Mouse (Mus musculus) heart, postnatal 14 days (tissue): Measurements from ENCODE around the gene Olfr1248. TPM values are rescaled to one million over a fixed set of nuclear protein-coding genes. Genes with fewer than 3 reads are reported as not detected.
"Not testable (repeated sequence)": the region's sequence is repeated elsewhere in the genome, so short reads cannot be mapped to it uniquely, and the experiment has no call there.

Experiments
- DNase-seq, 2 experiments: peaks; one replicate each; pipeline ENCODE4 v3.0.0; 2021 to 2022
- intact Hi-C: fragments of 180-260 bp; cut with DNase I; formaldehyde crosslinking; loops from one replicate; pipeline ENCODE4 v1.15.1; 2025
- long read RNA-seq, 2 experiments: library from polyadenylated mRNA; stranded (forward); transcript quantifications; one replicate each; pipeline ENCODE4 v2.0.0; 2021
- total RNA-seq, 2 experiments: library from RNA; stranded (reverse); gene quantifications; 2 replicates each; pipeline ENCODE4 v1.2.3; 2021

The Olfr1248 gene
- not detected for total RNA-seq
- long read RNA-seq, experiment 1, result 0 reads
- long read RNA-seq, experiment 2, result 0 reads

DNA sequence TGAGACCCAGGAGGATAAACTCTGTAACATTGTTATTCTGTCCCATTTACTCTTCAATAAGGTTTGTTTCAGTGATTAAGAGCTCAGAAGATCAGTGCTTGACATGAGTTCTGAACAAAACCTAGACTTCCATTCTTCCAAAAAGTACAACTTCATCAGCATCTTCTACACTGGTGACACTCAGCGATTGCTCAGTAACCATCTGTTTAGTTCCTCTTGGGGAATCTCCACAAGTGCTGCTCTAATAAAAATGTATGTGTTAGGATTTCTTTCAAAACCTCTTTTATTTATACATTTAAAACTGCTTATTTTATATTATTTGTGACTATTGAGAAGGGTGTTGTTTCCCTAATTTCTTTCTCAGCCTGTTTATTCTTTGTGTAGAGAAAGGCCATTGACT, at the start of gene Olfr1248:
Gene Olfr1248 (minus strand): TSS at position 101 of the 400 bp plus-strand sequence.
- DNase-seq, intact Hi-C loops: not testable (repeated sequence)

DNA sequence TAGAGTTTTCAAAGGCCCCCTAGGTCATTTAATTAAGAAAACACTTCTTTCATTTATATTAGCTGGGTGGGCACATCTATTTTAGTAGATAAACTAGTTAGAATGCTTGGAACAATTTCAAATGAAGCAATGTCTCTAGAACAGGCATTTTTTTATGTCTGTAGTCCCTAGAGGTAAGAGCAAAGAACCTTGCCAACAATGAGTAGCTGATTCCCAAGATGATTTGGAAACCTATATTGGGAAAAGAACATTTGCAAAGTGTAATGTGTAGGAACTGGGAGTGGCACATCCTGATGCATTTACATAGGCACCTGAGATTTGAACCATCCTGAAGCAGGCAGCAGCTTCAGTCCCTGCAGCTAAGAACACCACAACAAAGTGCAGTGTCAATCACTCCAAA, 43.3 kb upstream of the Olfr1248 start, which contains the start of gene Olfr1250:
Gene Olfr1250 (minus strand): TSS at position 101 of the 400 bp plus-strand sequence.
- DNase-seq, result no peak
- intact Hi-C loops, result no loop called here

DNA sequence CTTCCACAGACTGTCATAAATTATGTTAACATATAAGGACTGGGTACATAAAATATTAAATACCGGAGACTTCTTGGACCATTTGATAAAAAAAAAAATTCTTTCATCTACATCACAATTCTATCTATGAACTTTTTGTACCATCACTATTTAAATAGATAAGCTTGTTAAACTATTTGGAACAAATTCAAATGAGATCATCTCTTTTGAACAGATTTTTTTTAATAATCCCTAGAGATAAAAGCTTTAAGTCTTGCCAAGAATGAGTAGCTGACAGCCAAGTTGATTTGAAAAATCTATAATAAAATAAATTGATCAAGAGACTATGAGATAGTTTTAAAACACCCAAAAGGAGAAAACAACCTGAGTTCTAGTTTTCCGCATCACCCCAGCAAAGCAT, 16.8 kb upstream of the Olfr1248 start, which contains the start of gene Olfr1249:
Gene Olfr1249 (minus strand): TSS at position 101 of the 400 bp plus-strand sequence.
- DNase-seq, result no peak
- intact Hi-C loops, result no loop called here

DNA sequence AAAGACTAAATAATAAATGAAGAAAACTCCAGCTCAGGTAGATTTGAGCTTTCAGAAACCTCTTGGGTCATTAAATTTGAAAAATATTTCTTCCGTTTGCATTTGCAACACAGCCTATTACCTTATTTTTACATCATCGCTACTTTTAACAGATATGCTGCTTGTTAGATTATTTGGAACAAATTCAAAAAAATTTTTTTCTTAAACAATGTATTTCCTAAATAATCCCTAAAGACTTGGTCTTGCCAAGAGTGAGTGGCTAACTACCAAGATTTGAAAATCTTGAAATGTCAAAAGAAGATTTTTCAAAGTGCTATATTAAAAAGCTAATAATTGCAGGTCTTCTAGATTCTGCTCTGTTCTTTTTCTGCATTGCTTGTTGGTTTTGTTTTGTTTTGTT, 4.0 kb downstream of the Olfr1248 start, which contains the start of gene Olfr1247:
Gene Olfr1247 (minus strand): TSS at position 101 of the 400 bp plus-strand sequence.
- intact Hi-C loops, result no loop called here
- DNase-seq, result no peak

DNA sequence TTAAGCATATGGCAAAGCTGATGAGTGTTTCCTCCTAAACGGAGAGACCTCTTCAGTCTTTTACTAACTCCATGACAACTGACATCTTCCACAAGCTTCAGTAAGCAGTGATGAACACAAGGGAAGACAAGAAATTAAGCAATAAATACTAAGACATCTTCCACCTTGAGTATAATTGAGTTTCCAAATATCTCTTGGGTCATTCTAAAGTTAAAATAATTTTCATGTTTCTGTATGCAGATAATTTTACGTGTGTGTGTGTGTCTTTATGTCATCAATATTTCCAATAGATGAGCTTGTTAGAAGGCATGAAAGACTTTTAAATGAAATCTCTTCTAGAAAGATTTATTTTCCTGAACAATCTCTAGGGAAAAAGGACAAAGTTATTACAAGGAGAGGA, 25.0 kb downstream of the Olfr1248 start, which contains the start of gene Olfr1246:
Gene Olfr1246 (minus strand): TSS at position 101 of the 400 bp plus-strand sequence.
- no peak for DNase-seq
- intact Hi-C loops, result no loop called here

DNA sequence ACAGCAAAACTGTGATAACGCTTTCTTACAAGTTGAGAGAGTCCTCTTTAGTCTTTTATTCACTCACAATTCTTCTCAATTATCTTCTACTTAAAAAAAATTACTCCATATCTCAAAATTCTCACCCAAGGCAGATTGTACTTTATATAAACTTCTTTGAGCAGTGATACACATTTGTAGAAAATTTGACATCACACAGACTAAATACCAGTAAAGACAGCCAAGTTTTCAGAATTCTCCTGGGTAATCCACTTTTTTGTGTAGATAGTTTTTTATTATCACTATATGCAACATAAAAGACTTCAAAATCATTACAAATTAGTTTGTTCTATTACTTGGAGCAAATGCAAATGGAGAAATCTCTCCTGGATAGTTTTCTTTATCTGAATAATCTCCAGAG, 39.7 kb downstream of the Olfr1248 start, which contains the start of gene Olfr1245:
Gene Olfr1245 (minus strand): TSS at position 101 of the 400 bp plus-strand sequence.
- DNase-seq, result no peak
- intact Hi-C loops, result no loop called here

Other genes with a start within 250 kb of the Olfr1248 start
- not detected for gene Olfr1238, start 208.6 kb downstream of the Olfr1248 start, total RNA-seq
- not detected for gene Olfr1239, start 197.8 kb downstream of the Olfr1248 start, total RNA-seq
- not detected for gene Olfr1240, start 175.2 kb downstream of the Olfr1248 start, total RNA-seq
- gene Olfr1241, start 131.1 kb downstream of the Olfr1248 start, total RNA-seq, result not detected
- not detected for gene Olfr1242, start 119.9 kb downstream of the Olfr1248 start, total RNA-seq
- not detected for gene Olfr1243, start 86.8 kb downstream of the Olfr1248 start, total RNA-seq
- not detected for gene Olfr1245, start 39.8 kb downstream of the Olfr1248 start, total RNA-seq
- gene Olfr1246, start 25.1 kb downstream of the Olfr1248 start, total RNA-seq, result not detected
- not detected for gene Olfr1247, start 4.1 kb downstream of the Olfr1248 start, total RNA-seq
- gene Olfr1249, start 16.7 kb upstream of the Olfr1248 start, total RNA-seq, result not detected
- not detected for gene Olfr1250, start 43.2 kb upstream of the Olfr1248 start, total RNA-seq
- gene Olfr1251, start 53.7 kb upstream of the Olfr1248 start, total RNA-seq, result not detected
- gene Olfr1252, start 106.8 kb upstream of the Olfr1248 start, total RNA-seq, result not detected
- not detected for gene Olfr1253, start 138.8 kb upstream of the Olfr1248 start, total RNA-seq
- not detected for gene Olfr1254, start 175.4 kb upstream of the Olfr1248 start, total RNA-seq
- not detected for gene Olfr1255, start 193.8 kb upstream of the Olfr1248 start, total RNA-seq
- not detected for gene Olfr1256, start 223.3 kb upstream of the Olfr1248 start, total RNA-seq
- not detected for gene Olfr48, start 230.0 kb upstream of the Olfr1248 start, total RNA-seq